Mouse (Mus musculus) 416B (cell line): Measurements from ENCODE around the gene Nkain4.

Experiments
- DNase-seq: peaks from one replicate; pipeline ENCODE4 v3.0.0; 2011; ENCODE audit warnings: low read depth

Nkain4 gene

DNA sequence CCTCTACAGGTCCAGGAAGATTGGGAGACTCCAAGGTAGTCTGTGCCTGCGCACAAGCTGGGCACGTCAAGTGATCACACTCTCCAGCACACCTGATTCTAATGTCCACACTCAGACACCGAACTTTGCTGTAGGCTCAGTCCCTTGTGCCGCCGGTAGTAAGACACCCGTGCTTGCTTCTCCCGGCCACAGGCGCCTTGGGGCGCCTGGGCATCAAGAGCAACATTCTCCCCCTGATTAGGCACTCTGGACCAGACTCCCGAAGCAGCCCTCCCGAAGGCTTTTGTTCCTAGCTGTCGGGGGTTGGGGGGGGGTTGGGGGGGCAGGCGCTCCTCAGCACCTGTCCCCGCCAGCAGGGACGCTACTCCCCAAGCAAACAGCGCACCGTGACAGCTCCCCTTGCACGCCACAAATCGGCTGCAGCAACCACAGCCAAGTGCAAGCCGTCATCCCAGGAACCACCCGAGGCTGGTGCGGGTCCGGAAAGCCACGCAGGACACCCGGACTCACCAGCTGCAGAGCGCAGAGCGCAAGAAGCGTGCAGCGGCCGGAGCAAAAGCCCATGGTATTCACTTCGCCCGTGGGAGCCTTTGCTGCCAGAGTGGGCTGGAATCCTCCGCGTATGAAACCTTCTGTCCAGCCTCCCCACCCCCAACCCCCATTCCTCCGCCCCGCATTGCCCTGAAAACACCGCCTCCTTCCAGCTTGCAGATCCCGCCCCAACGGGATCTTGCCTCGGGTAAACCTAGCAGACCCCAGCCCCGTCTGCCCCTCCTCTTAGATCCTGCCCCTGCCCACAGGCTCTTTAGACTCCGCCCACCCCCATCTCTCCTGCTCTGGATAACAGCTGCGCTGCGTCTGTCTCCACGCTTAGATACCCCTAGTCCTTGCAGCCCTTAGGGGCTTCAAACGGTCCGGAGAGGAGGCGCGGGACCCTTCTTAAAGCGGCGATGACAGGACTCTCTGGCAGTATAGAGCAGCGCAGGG lies at the start of gene Nkain4:
Gene Nkain4, minus strand, starts transcription at position 639 of the 987 bp plus-strand sequence.
- no peak for DNase-seq

DNA sequence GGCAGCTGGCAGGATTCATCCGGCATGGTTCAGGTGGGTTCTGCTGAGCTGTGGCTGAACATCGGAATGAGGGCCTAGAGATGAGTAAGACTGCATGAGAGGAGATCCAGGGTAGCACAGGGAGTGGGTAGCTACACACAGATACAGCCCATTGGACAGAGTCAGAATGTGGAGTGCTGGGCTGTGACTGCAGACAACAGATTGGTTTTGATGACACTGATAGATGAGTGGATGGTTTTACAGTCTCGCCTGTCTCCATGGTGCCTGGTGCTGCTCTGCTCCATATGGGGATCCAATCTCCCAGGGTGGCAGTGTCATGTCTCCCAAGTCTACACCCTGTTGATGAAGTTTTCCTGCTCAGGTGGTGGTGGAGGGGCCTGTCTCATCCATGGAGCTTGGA lies 42.4 kb upstream of the Nkain4 start:
- no peak for DNase-seq

DNA sequence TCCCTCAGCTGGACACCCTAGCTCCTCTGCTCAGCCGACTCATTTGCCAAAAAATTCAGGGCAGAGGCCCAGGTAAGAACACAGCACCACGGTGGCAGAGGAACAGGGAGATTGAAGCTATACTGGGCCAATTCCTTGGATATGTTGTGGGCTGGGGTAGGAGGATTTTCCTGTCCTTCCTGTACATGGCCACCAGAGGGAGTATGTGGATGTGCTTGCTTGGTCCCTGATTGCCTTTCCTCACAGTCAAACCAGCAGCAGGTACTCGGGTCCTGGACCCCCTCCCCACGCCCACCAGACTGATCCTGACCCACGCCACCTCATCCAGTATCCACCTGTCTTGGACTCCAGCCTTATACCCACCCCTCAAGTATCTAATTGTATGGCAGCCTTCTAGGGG lies 41.9 kb upstream of the Nkain4 start:
- DNase-seq = peak; percentile 48

DNA sequence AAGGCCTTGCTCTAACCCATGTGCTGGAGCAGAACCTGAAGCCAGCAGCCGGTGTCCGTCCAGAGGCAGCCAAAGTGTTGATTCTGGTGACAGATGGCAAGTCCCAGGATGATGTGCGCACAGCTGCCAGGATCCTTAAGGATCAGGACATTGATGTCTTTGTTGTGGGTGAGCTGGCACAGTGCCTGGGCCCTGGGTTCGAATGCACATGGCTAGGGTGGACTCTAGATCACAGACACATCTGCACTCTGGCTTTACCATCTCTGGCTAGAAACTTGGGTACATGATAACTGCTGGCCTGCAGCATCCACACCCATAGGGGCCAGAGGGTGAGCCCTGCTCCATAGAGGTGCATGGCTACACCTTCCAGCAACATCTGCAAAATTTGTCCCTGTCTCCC lies 41.0 kb upstream of the Nkain4 start:
- DNase-seq = no peak

DNA sequence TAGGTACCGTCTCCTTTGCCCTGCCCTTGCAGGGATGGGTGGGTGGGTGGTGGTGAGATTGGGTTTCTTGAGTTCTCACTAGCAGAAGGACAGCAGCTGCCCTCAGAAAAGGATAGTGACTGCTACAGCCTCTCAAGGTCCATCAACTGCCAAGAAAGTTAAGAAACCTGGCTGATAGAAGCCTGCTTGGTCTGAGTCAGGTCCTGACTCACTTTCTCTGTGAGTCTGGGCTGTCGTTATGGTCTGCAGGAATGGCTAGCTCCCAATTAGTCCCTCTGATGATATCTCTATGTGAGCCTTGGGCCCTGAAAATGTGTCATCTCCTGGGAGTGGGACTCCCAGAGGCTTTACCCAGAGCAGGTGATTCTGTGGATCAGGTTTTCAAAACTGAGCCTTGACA lies 39.9 kb upstream of the Nkain4 start:
- DNase-seq = no peak

DNA sequence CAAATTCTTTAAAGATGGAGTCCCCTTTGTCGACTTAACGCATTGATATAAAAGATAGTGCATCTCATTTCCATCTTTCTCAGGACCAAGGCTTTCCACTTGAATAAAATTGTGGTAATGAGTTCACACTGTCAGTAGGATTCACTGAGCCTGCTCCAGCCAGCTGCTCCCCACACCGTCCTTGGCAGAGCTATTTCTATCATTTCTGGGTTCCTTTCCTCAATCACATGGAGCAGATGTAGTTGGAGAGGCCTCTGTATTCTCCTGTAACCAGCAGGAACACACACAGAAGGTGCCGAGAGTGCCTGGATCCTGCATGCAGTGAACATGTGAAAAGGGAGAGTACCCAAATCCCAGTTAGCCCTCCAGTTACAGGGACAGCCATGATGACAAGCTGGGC lies 35.8 kb upstream of the Nkain4 start:
- DNase-seq = no peak

DNA sequence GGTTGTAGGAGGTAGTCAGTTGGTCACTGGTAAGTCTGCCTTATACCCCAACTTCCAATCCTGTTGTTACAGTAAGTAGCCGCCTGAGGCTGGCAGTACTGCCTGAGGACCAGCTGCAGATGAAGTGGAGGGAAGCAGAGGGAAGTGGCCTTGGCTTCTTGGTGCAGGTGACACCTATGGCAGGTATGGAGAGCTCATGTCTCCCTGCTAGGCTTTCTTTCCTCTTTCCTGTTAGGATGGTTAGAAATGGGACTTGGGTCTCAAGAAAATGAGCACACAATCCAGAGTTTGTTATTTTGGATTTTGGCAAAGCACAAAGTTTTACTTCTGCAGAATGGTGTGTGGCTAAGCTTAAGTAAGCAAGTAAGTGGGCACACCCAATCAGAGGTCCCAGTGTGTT lies 34.4 kb upstream of the Nkain4 start:
- no peak for DNase-seq

DNA sequence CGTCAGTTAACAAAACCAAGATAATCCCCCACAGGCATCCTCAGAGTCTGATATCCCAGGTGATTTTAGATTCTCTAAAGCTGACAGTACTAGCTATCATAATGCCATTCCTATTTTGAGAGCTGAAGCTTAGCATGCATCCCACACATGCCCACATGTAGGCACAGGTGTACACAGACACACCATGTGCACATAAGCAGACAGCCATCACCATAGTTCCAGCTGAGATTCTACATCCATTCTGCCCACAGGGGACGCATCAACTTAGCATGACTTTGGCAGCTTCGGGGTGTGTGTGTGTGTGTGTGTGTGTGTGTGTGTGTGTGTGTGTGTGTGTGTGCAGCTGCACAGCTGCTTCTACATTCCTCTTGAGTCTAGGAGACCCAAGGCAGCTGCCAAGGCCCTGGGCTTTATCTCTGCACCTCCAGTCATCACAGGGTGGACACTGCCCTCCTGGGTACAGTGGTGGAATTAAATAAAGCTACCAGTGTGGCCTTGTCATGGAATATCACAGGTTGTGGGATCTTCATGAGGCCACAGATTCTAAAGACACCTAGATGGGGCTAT lies 33.9 kb upstream of the Nkain4 start:
- no peak for DNase-seq

DNA sequence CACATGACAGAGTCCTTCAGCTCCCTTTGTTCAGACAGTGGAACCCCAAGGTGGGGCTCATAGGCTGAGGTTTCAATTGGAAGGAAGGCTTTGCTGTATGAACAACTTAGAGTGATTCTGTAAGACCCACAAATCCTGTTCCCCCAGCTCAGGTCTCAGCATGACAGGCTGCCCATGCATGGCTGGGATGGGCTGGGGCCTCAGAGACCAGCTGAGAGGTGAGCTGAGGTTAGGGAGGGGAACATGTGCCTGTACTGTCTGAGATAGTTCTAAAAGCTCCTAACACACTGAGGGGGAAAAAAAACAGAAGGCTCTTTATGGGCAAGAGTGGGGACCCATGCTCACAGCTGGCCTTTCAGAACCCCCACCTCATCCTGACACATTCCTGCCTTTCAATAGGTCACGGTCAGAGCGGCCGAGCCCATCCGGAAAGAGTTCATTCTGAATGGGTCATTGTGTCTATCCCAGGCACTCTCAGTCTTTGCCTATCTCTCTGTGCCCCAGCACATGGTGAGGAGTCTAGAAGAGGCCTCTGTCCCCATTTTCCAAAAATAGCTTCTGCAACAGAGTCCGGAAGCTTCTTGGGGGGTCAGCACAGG lies 33.0 kb upstream of the Nkain4 start:
- no peak for DNase-seq

DNA sequence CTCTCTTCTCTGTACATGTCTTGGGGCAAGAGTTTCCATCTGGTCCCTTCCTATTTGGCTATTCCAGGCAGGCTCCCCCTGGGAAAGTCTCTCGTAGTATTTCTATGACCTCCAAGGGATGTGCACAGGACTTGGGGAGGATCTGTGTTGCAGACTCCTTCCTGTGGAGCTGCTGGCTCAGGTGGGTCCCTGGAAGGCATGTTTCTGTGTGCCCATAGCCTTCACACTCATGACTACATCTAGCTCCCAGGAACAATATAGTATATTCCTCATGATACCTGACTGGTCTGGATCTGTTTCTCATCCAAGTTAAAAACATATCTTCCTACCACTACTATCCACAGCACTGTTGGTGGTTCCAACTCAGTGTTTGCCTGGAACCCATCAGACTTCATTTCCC lies 32.5 kb upstream of the Nkain4 start:
- no peak for DNase-seq

DNA sequence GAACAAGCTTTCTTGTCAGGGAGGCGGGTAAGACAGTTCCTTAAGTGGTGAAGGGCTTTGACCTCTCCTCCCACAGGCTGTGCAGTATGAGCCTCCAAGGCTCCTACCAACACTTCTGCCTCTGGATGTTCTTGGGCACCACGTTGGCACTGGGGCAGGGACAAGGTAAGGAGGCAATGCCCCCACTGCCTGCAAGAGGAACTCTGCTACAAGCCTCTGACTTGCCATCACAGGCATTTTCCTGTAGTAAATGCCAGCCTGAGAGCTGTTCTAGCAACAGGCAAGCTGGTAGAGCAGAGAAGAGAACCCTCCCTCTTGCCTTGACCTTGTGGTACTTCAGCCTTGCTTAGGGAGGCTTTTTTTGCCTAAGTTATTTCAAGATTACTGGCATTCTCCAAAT lies 31.9 kb upstream of the Nkain4 start, which contains the start of gene Col20a1:
Gene Col20a1, plus strand, starts transcription at position 87 of the 400 bp plus-strand sequence.
- no peak for DNase-seq

DNA sequence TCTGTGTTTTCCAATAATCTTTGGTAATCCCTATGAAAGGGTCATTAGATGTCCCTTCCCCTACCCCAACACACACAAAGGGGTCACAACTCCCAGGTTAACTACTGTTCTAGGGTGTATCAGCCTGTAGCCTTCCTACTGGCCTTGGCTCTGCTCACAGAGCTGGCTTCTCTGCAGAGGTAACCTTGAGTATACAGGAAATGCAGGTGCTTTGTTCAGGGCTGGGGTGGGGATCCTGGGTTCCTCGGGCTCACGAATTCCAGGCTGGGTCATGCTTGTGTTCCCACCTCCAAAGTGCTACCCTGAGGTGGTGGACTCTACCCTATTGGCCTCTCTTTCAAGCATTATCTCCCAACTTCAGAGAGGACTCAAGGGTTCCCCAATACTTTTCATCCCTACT lies 31.1 kb upstream of the Nkain4 start:
- no peak for DNase-seq

DNA sequence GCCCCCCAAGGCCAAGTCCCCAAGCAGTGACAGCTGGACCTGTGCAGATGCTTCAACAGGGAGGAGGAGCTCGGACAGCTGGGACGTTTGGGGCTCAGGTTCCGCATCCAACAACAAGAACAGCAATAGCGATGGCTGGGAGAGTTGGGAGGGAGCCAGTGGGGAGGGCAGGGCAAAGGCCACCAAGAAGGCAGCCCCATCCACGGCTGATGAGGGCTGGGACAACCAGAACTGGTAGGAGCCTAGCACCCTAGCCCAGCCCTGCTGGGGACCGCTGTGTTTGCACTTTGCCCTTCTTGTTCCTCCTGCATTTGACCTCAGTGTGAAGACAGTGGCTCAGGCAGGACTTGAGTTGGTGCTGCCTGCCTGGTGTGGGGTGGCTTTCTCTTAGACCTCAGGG lies 26.6 kb upstream of the Nkain4 start:
- DNase-seq = no peak

DNA sequence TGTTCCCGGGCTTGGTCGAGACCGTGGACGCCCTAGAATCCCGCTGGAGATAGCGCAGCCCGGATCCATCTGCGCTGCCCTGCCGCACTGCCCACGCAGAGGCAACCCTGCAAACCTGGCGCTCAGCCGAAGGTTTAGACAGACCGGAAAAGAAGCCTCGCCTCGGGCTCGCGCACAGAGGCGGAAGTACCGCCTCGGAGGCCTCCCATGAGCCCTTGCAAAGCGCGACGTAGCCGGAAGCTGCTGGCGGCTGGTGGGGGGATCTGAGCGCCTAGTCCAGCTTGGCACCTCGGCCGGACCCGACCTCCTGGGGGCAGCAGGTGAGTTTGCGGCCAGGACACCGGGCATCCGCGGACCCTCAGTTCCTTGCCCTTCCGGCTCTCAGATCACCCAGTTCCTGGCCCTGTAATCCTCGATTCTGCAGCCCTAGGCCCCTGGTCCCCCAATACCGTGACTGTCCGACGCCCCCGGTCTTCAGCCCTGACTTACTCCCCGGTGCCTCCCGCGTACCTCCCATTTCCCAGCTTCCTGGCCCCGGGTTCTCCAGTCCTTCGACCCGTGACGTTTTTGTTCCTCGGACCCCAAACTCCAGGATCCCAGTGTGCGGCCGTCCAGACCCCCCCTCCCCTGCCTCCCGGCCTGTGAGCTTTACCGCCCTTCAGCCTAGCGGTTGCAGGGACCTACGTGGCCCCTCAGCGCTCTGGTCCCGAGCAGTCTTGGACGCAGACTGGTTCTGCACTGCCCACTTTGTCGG lies 12.7 kb upstream of the Nkain4 start, which contains the start of gene Arfgap1:
Gene Arfgap1, plus strand, starts transcription at position 216 of the 754 bp plus-strand sequence.
- peak; percentile 91 for DNase-seq

DNA sequence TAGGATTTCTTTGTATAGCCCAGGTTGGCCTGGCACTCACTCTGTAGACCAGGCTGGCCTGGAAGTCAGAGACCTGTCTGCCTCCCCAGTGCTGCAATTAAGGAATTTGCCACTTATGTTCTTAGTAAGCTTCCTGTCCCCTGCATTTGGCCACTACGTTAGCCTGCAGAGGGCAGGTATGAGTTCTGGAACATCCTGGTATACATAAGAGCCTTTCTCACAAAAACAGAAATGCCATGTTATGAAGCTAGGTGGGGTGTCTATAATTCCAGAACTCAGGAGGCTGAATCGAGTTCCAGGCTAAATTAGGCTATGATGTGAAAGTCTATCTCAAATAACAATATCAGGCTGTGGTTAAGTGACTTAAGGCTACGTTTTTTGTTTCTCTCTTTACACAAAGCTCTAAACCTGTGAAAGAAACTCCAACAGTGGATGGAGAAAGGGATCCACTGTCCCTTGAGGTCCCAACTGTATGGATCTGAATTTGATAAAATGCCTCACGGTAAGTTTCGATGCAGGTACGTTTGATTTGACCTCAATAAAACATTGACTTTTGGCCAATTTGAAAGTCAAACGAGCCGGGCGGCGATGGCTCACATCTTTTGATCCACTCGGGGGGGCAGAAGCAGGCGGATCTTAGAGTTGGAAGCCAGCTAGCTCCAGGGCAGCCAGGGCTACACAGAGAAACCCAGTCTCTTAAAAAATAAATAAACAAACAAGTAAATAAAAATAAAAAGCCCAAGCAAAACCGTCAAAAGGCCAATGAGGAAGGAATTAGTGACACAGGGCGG lies 11.8 kb upstream of the Nkain4 start:
- DNase-seq = peak; percentile 89

DNA sequence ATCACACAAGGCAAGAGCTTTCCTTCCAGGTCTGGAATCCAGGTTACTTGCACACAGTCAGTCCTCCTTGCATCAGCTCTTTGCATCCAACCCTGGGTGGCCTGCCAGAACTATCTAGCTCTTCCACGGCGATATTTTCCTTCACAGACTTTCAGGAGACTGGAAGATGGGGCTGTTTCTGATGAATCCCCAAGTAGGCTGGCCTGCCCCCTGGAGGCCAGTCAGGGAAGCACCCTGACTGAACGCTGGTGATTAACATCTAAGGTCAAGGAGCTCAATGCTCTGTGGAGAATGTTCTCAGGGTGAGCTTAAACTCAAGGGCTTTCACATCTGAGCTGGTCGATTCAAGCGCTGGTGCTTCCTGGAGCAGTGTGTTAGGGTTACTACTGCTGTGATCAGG lies 9.5 kb upstream of the Nkain4 start:
- DNase-seq = peak; percentile 77

DNA sequence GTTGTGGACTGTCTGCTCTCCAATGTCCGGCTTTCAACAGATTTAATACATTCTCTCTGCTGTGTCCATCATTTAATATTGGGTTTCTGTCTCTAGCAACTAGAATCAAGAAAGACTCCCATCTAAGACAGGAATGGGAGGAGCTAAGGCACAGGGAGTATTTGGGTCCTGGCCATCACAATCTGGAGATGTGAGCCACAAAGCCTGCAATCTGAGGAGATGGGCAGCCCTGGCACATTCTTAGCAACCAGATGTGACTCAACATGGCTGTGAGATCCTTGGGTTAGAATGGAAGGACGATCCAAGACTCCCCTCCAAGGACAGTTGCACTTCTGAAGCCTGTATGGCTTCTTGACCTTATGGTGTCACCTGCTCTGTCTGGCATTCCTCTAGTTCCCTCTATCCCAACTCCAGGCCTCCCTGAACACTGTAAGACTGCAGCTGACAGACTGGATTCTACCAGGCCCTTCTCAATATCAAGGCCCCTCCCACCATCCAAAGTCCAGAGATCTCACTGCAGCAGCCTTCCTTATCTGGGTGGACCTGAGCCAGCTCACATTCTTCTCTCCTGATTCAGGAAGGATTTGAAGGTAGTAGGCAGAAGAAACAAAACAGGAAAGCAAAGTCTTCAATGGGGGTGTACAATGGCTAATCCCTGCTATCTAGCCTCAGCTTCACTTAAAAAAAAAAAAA lies 8.3 kb upstream of the Nkain4 start:
- DNase-seq = no peak

DNA sequence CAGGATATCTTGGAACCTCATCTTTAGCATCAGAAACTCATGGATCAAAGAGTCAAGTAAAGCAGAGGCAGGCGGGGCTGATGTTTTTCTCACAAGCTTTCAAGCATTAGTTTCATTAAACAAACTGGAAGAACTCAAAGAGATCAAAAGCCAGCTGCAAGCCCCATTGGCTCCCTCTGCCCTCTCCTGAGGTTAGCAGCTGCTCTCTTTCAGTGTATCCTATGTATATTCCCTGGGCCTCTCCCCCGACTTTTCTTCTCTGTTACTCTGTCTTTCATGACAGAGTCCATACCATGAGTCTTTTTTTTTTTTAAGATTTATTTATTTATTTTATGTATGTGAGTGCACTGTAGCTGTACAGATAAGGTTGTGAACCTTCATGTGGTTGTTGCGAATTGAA lies 5.7 kb upstream of the Nkain4 start:
- DNase-seq = no peak

DNA sequence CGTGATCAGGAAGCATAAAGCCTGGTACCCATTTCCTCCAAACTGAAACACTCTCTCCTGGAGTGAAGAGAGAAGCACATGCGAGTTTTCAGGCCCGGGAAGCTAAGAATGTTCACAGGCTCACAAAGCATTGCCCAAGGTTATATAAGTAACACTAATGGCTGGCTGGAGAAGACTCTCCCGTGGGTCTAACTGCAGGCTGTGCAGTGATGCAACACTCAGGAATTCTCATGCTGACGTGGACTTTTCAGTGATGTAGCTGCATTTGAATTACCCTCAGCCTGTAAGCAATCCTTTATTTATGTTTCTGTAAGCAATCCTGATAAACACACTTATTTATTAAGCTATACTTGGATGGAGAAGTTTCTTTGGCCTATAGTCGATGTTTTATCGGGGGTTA lies 5.1 kb upstream of the Nkain4 start:
- DNase-seq = no peak

DNA sequence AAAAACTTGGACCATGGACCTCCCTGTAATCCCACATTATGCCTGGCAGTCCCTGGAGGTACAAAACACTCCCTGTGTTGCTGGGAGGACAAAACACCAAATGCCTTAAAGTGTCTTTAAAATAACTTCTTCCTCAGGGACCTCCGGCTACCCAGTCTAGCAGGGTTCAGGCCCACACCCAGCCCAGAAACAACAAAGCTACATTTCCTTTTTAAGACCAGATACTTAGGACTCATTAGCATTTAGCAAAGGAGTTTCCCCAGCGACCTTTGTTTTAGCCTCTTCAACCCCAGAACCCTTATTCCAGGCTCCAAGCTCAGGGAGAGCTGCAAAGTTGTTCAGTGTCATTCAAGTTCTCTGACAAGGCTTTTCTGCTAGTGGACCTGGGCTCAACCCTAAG lies 861 bp downstream of the Nkain4 start:
- DNase-seq = no peak

DNA sequence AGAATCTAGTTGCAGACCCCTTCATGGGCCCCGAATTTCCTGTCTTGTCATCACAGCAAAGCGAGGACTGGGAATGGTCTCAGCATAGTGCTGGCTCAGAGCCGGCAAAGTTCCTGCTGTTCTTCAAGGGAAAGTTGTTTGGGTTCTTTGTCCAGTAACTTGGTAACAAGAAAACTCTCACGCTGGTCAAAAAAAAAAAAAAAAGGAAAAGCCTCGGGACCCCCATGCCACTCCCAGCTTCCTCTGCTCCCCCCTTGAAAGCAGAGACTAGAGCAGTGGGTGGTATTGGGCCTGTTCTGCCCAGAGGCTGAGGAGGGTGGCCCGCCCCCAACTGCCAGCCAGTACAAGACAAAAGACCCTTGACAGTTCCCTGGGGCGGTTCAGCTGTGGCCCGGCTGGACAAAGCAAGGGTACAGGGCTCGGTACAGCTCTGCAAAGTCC lies 1.7 kb downstream of the Nkain4 start:
- no peak for DNase-seq
